Mouse (Mus musculus): ENCODE measurements around the gene Rasgef1a.
A peak's percentile ranks its signal among the peaks of the same experiment; 100 is the strongest.

Rasgef1a gene

GRCm38 (mm10) chr6:118076256-118076655 is 65.0 kb downstream of the Rasgef1a start:
- DNase-seq = no peak

- DNase-seq = no peak
Observed at GRCm38 (mm10) chr6:118076748-118077147, 65.5 kb downstream of the Rasgef1a start.

- no peak for DNase-seq
Observed at GRCm38 (mm10) chr6:118077421-118077820, 66.2 kb downstream of the Rasgef1a start.

GRCm38 (mm10) chr6:118078751-118079150 is 67.5 kb downstream of the Rasgef1a start:
- no peak for DNase-seq

GRCm38 (mm10) chr6:118079292-118079691 is 68.1 kb downstream of the Rasgef1a start:
- DNase-seq = no peak

- no peak for DNase-seq
Observed at GRCm38 (mm10) chr6:118079762-118080465, 68.7 kb downstream of the Rasgef1a start.

- no peak for DNase-seq
Observed at GRCm38 (mm10) chr6:118080711-118081110, 69.5 kb downstream of the Rasgef1a start.

- no peak for DNase-seq
Observed at GRCm38 (mm10) chr6:118082384-118082783, 71.1 kb downstream of the Rasgef1a start.

- no peak for DNase-seq
Observed at GRCm38 (mm10) chr6:118083608-118084007, 72.4 kb downstream of the Rasgef1a start.

GRCm38 (mm10) chr6:118084596-118084995 is 73.4 kb downstream of the Rasgef1a start:
- DNase-seq = peak; percentile 36

GRCm38 (mm10) chr6:118087955-118088354 is 76.7 kb downstream of the Rasgef1a start:
- DNase-seq = no peak

- DNase-seq = no peak
Observed at GRCm38 (mm10) chr6:118088750-118089440, 77.7 kb downstream of the Rasgef1a start.

GRCm38 (mm10) chr6:118090827-118091226 is 79.6 kb downstream of the Rasgef1a start:
- no peak for DNase-seq

- no peak for DNase-seq
Observed at GRCm38 (mm10) chr6:118097765-118098365, 86.6 kb downstream of the Rasgef1a start.

GRCm38 (mm10) chr6:118099311-118099802 is 88.1 kb downstream of the Rasgef1a start:
- peak; percentile 64 for DNase-seq

- no peak for DNase-seq
Observed at GRCm38 (mm10) chr6:118111810-118112209, 100.6 kb downstream of the Rasgef1a start.

GRCm38 (mm10) chr6:118122767-118123166 is 111.5 kb downstream of the Rasgef1a start:
- DNase-seq = no peak

- no peak for DNase-seq
Observed at GRCm38 (mm10) chr6:118126577-118126976, 115.3 kb downstream of the Rasgef1a start.

- DNase-seq = no peak
Observed at GRCm38 (mm10) chr6:118127198-118127597, 116.0 kb downstream of the Rasgef1a start.

- DNase-seq = no peak
Observed at GRCm38 (mm10) chr6:118127827-118128487, 116.7 kb downstream of the Rasgef1a start.

- no peak for DNase-seq
Observed at GRCm38 (mm10) chr6:118130022-118130421, 118.8 kb downstream of the Rasgef1a start.

- no peak for DNase-seq
Observed at GRCm38 (mm10) chr6:118134461-118134860, 123.2 kb downstream of the Rasgef1a start.

- no peak for DNase-seq
Observed at GRCm38 (mm10) chr6:118137148-118137547, 125.9 kb downstream of the Rasgef1a start.

Data from cerebellum, adult 11 months (tissue).